Mouse (Mus musculus): ENCODE measurements around the gene Ralb. TPM values are rescaled to one million over a fixed set of nuclear protein-coding genes. Genes with fewer than 3 reads are reported as not detected.
A peak's percentile ranks its signal among the peaks of the same experiment; 100 is the strongest.

The Ralb gene
- total RNA-seq (2015; ENCODE audit: low replicate concordance): 3.1 and 6.9 TPM in 2 replicates
- total RNA-seq (2017; ENCODE audit: low replicate concordance): 7.2 and 10.5 TPM in 2 replicates

GRCm38 (mm10) chr1:119504260-119505062 is at the start of gene Ralb:
Ralb (minus strand) TSS chr1:119504794.
- peak; percentile 69 for ATAC-seq (replicated peaks; ENCODE audit: low FRiP score, poor library complexity, severe bottlenecking)

- ATAC-seq (replicated peaks; ENCODE audit: low FRiP score, poor library complexity, severe bottlenecking): no peak
Observed at GRCm38 (mm10) chr1:119551651-119552050, 47.1 kb upstream of the Ralb start.

GRCm38 (mm10) chr1:119550064-119550463 is 45.5 kb upstream of the Ralb start:
- no peak for ATAC-seq (replicated peaks; ENCODE audit: low FRiP score, poor library complexity, severe bottlenecking)

GRCm38 (mm10) chr1:119549327-119549689 is 44.7 kb upstream of the Ralb start:
- ATAC-seq (replicated peaks; ENCODE audit: low FRiP score, poor library complexity, severe bottlenecking): no peak

GRCm38 (mm10) chr1:119548668-119549326 is 44.2 kb upstream of the Ralb start:
- no peak for ATAC-seq (replicated peaks; ENCODE audit: low FRiP score, poor library complexity, severe bottlenecking)

GRCm38 (mm10) chr1:119546490-119546889 is 41.9 kb upstream of the Ralb start:
- no peak for ATAC-seq (replicated peaks; ENCODE audit: low FRiP score, poor library complexity, severe bottlenecking)

- ATAC-seq (replicated peaks; ENCODE audit: low FRiP score, poor library complexity, severe bottlenecking): no peak
Observed at GRCm38 (mm10) chr1:119545671-119546070, 41.1 kb upstream of the Ralb start.

- ATAC-seq (replicated peaks; ENCODE audit: low FRiP score, poor library complexity, severe bottlenecking): no peak
Observed at GRCm38 (mm10) chr1:119545164-119545563, 40.6 kb upstream of the Ralb start.

- no peak for ATAC-seq (replicated peaks; ENCODE audit: low FRiP score, poor library complexity, severe bottlenecking)
Observed at GRCm38 (mm10) chr1:119544611-119545155, 40.1 kb upstream of the Ralb start.

GRCm38 (mm10) chr1:119543316-119543715 is 38.7 kb upstream of the Ralb start:
- ATAC-seq (replicated peaks; ENCODE audit: low FRiP score, poor library complexity, severe bottlenecking): no peak

- ATAC-seq (replicated peaks; ENCODE audit: low FRiP score, poor library complexity, severe bottlenecking): no peak
Observed at GRCm38 (mm10) chr1:119541570-119541969, 37.0 kb upstream of the Ralb start.

GRCm38 (mm10) chr1:119540836-119541557 is 36.4 kb upstream of the Ralb start:
- no peak for ATAC-seq (replicated peaks; ENCODE audit: low FRiP score, poor library complexity, severe bottlenecking)

GRCm38 (mm10) chr1:119539252-119539651 is 34.7 kb upstream of the Ralb start:
- no peak for ATAC-seq (replicated peaks; ENCODE audit: low FRiP score, poor library complexity, severe bottlenecking)

- ATAC-seq (replicated peaks; ENCODE audit: low FRiP score, poor library complexity, severe bottlenecking): no peak
Observed at GRCm38 (mm10) chr1:119537651-119538050, 33.1 kb upstream of the Ralb start.

- no peak for ATAC-seq (replicated peaks; ENCODE audit: low FRiP score, poor library complexity, severe bottlenecking)
Observed at GRCm38 (mm10) chr1:119536122-119536521, 31.5 kb upstream of the Ralb start.

- ATAC-seq (replicated peaks; ENCODE audit: low FRiP score, poor library complexity, severe bottlenecking): no peak
Observed at GRCm38 (mm10) chr1:119534341-119534740, 29.7 kb upstream of the Ralb start.

- no peak for ATAC-seq (replicated peaks; ENCODE audit: low FRiP score, poor library complexity, severe bottlenecking)
Observed at GRCm38 (mm10) chr1:119533093-119533805, 28.7 kb upstream of the Ralb start.

GRCm38 (mm10) chr1:119532165-119532564 is 27.6 kb upstream of the Ralb start:
- no peak for ATAC-seq (replicated peaks; ENCODE audit: low FRiP score, poor library complexity, severe bottlenecking)

GRCm38 (mm10) chr1:119530941-119531340 is 26.3 kb upstream of the Ralb start:
- ATAC-seq (replicated peaks; ENCODE audit: low FRiP score, poor library complexity, severe bottlenecking): no peak
